Mouse (Mus musculus): ENCODE measurements at regions not wholly inside any gene's neighbourhood (a gene's known extent, or its start where the extent isn't known, plus 50 kb on each side); places are given as distances from the start of the nearest gene placed in this dataset.

DNA sequence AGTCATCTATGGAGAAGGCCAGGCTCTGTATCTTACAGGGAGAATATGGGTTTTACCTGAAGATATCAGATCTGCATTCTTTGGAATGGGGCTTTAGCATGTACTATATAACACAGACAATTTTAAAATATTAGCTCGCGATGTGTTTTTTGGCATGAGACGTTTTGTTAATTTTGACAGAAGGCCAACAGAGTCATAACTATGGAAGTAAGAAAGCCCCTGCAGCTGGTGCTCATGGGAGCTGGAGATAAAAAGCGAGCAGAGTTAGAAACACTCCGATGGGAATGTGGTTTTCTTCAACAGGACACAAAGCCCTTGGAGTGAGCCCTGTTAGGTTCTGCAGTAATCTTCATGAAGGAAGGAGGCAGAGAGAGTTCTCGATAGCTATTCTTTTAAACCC is 176.6 kb downstream of the Rps12 start:
- in situ Hi-C loops (cut with MboI, MseI) = no loop called here

DNA sequence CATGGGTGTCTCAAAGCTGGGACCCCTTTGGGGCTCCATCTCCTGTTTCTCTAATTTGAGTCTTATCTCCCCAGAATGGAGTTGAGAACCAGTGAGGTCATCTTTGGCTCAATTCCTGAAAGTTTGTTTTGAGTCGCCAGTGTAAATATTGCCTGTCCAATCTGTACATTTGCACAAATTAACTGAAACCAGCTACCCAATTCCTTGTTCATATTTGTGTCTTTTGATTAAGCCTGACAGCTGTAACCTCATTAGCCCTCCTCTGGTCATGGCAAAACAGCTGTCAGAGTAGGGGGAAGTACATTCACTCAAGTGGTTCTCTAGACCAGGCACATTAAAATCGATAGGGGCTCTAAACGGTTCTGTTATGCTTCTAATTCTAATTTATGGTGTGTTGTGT is 177.0 kb downstream of the Rps12 start:
- in situ Hi-C loops (cut with MboI, MseI) = no loop called here

DNA sequence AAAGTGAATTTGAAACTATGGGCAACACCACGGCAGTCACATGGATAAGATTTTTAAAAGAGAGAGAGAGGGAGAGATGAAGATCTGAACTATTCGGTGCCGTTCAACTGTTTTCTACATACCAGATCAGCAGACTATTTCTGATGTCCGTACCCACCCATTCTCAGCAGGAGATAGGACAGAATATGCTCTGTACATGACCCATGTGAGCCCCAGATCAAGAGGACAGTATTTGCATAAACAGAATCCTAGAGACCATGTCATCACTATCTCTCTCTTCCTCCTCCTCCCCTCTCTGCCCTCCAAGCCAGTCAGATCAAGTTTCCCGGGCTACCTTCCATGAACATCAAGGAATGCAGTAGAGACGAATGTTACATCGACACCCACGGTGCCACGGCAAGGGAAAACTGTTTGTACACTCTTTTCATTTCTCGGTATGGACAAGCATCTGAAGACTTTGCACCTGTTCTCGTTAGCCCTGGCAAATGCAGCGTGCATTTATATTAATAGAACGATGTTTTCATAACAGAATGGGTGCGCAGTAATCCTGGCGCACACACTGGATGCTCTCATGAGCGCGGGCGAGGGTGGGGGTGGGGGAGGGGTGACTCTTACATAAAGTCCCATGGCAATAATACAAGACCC is 177.7 kb downstream of the Rps12 start:
- in situ Hi-C loops (cut with MboI, MseI) = no loop called here

DNA sequence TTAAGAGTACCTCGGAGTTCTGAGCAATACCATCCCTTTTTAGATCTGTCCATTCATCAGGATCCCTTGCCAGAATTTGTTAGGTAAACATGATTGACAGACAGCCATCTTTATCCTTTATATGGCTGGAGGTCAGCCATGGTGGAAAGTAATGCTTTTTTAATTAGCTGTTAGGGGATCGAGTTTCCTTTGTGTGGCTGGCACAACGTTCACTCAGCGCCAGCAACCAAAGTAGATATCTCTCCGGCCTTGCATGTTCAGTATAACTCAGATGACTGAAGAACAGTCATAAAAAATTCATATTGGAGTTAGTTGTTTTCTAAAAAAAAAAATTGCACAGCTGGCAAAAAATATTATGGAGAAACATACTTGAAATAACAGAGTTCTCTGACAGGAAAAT is 186.4 kb downstream of the Rps12 start:
- in situ Hi-C loops (cut with MboI, MseI) = no loop called here

DNA sequence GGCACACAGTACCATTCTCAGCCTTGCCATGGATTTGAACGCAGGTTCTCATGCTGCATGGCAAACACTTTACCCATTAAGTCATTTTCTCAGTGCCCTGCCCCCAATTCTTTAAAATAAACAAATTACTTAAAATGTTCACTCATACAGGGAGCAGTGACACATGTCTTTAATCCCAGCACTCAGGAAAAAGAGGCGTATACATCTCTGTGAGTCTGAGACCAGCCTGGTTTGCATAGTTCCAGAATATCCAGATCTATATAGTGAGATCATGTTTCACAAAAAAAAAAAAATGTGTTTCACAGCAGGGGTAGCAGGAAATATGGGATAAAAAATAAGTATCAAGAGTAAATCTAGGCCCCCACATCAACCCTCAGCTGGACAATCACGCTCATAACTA is 191.5 kb downstream of the Rps12 start:
- in situ Hi-C loops (cut with MboI, MseI) = loop anchor here (10.0 kb wide), 1 partner anchor 381 kb away; no protein-coding TSS in a partner anchor

DNA sequence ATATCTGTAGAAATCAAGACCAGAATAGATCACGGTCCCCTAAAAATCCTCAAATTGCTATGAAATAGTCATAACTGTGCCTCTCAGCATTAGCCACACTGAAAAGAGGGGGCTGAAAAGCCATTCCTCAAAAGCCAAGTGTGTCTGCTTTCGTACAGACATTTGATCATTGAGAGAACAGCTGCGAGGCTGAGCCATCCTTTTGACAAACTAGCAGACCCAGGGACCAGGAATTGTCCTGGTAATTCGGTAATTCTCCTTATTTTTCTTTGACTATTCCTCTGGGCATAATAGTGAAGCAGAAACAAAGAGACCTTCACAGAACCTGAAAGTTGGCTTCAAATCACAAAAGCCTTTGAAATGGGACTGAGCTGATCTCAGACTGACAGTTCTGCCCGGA is 206.8 kb downstream of the Rps12 start:
- in situ Hi-C loops (cut with MboI, MseI) = no loop called here

DNA sequence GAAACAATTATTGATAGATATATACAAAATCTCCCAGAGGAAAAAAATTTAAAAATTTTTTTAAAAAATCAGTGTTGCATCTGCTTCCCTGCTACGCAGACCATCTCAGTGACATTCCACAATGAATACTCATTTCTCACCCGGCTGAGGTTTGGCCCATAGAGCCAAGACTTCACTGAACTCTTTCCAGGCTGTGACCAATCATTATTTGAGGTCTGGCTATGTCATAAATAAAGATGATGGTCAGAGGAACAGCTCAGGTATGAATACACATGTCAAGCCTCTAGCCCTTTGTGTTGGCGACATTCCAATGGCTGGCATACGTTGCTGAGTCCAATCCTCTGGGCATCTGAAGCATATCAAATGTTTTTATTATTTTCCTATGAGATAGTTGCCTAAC is 216.1 kb downstream of the Rps12 start:
- in situ Hi-C loops (cut with MboI, MseI) = no loop called here

DNA sequence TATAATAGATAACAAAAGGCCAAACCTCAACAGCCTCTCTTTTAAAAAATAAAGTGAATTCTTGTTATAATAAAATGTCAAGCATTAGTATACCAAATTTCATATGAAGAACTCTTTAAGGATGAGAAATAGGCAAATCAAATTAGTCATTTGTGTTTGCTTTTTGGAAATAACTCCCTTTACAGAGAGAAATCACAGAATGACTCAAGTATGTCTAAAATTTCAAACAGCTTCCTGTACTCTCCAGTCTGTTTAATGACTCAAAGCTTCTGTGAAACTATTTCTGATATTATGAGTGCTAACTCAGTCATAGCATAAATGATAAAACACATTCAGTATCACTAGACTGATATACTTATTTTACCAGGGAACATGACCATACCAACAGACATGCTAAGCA is 217.7 kb downstream of the Rps12 start:
- in situ Hi-C loops (cut with MboI, MseI) = no loop called here

DNA sequence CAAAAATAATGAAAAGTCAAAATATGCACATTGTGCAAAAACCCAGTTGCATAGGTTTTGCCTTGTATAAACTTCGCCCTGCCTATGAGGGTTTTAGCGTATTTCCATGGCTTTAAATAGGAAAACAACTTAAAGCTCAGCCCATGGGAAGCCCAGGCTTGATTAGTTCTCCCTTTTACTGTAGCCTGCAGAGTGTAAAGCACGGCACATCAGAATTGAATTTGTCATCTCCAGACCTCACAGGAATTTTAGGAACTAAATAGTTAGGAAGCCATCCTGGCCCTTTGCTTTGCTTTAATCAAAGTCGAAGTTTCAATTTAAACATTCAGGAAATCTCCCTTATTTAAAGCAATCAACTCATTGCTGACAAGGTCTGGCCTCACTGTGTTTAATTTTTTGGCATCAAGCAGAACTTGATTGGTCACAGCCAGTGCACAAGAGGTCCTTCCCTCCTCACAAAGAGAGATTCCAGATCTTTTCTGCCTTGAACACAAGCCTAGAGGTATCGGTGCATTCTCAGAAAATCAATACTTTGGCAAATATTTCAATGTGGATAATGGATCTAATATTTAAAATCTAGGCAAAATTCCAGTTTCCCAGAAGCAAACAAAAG is 211.8 kb upstream of the Eya4 start:
- in situ Hi-C loops (cut with MboI, MseI) = no loop called here

DNA sequence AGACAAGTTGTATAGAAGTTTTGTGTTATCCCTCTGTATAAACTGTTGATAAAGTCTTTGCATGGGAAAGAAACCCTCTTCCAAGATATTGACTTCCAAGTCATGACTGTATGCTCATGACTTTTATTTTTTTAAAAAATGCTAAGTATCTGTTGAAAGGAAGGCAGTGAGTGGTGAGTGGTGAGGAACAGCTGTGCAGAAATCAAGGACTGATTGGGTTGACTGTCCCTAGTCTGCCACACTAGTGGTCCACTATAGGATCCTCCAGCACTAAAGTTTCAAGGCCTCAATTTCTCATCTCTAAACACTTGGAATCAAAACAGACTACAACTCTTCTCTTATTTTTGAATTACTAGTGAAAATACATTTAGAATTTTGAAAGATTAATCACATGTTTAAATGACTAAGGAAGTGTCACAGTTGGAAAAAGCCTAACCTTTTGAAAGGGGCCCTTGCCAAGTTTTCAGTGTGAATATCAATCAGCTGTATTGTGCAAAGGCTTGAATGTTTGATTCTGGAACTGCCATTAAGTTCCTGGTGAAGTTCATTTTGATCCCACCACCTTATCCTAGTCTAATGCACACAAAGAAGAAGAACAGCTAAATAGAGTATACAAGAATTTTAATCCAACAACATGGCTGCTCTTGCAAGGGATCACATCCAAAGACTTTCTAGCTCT is 209.5 kb upstream of the Eya4 start:
- in situ Hi-C loops (cut with MboI, MseI) = no loop called here

DNA sequence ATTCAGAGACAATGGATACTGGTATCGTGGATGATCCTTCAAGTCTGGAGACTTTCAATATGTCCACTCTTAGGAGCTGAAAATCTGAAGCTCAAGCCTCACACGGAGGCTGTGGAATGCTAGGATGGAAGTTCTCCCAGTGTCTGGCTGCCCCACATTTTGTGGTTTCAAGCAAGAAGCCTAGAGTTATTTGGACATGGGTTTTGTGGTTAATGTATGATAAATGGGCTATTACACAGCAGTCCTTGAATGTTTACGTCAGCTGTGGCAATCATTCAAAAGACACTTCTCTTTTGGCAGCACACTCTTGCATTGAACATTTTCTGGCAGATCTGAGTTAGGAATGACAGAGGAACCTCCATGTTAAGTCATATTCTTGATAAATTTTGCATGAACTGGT is 207.2 kb upstream of the Eya4 start:
- in situ Hi-C loops (cut with MboI, MseI) = no loop called here

DNA sequence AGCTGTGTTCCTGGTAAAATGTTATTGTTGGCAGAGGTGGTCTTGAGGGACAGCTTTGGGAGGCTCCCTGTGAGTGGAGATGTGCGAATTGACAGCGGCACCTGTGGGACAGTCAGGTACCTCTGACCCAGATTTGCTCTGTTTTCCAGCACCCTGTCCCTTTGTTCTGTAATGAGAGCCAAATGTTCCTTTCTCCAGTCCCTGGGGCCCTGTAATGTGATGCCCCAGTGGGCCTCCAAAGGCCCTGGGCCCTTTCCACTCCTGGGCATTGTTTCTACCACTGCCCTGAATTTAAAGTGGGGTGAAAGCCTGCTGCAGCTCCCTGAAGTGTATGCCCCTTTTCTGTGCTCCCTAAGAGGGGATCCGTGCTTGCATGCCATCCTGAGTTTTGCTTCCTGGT is 198.6 kb upstream of the Eya4 start:
- in situ Hi-C loops (cut with MboI, MseI) = no loop called here

DNA sequence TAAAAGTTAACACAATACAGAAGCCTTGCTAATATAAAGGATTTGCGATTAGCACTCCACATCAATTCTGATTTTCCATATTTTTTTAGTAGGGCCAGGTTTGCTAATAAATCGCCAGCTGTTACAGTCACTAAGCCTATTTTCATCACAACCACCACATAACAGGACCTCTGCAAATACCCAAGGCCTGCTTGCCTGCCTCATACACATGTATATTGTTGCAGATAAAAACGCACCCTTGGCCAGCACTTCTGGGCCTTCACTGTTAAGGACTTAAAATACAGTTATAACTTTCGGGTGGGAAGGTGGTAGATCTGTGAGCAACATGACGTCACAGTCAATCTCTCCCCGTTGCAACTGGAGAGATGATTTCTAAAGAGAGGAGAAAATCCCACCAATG is 197.7 kb upstream of the Eya4 start:
- in situ Hi-C loops (cut with MboI, MseI) = no loop called here

DNA sequence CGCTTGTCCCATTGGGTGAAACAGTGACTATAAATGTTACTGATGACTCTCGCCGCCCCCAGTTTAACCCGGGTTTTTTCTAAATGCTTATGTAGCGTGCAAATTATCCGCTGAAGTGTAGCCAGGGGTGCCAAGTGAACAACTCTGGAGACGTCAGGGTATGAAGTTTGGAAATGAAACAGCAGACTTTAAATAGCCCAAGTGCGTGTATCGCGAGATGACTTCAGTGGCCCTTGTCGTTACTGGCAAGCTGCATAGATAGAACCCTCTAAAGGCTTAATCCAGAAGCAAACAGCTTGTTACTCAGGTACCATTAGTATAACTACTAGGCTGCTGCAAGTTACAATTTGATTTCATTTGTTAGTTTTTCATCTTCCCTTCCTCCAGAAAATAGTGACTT is 192.1 kb upstream of the Eya4 start:
- in situ Hi-C loops (cut with MboI, MseI) = no loop called here

DNA sequence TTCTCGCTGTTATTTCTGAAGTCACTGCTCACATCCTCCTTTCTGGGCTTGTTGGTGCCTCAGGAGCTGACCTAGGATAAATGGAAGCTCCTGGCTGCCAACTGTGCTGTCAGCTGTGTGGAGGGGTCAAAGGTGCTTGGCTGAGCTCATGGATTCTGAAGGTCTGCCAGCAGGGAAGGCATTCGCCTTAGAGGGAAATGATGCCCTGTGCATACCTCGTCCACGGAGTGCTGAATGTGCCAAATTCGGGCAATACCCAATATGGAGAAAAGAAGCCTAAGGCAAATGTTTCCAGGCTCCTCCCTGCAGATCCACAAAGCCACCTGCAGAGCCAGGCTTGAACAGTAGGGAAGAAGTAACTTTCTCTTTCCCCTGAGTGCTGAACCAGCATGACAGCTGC is 191.3 kb upstream of the Eya4 start:
- in situ Hi-C loops (cut with MboI, MseI) = no loop called here

DNA sequence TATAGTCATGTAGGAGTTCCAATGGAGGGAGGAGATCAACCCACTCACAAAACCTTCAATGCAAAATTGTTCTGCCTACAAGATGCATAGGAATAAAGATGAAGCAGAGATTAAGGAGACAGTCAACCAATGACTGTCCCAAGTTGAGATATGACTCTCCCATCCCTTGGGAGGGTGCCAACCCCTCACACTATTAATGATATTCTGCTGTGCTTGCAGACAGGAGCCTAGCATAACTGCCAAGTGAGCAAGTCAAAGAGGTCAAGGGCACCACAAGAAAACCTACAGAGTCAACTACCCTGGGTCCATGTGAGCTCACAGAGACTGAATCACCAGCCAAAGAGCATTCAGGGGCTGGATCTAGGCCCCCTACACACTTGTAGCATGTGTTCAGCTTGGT is 184.1 kb upstream of the Eya4 start:
- in situ Hi-C loops (cut with MboI, MseI) = no loop called here

DNA sequence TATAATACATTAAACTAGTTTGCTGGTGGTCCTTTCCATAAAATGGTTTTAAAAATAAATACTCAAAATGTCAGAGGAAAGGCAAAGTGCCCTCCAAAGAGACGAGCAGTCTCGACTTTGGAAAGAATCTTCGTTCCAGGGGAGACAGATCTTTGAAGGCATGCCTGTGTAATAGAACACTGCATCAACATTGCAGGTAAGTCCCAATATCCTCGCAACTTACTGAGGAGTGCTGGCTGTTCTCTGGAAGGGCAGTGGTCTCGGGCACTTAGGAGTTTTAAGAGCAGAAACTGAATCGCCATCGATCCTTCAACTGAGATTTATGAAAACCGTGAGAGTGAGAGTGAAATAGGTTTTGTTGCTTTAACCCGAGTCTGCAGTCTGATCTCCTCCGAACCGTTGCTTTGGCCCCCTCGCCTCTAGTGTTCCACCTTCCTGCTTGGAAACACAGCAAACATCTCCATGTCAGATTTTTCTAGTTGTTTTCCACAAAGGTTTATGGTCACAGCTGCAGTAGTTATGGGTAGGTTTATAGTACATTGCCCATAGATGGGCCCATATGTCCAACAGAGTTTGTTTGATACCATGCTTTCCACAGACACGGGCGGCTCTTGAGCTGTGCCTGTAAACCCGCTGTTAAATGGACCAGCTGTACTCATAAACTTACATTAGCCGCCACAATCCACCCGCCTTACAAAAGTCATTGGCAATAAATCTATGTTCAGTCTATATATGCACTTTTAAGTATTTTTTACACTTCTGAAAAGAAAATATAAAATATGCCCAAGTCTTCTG is 181.6 kb upstream of the Eya4 start:
- in situ Hi-C loops (cut with MboI, MseI) = no loop called here

DNA sequence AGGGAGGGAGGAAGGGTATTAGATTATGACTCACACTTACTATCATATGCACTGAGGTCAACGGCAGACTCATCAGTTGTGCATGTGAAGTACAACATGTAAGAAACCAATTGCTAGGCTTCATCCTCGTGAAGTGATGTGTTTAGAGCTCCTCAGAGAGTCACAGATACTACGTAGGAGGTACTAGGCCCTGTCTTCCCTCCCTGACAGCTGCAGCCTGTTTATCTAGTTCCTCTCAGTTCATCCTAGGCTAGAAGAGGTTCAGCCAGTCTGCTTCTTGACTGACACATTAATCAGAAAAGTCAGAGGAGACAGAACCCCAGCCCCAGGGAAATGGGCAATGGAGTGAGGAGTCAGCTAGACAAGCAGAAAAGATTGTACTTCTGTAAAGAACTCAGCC is 180.1 kb upstream of the Eya4 start:
- in situ Hi-C loops (cut with MboI, MseI) = no loop called here

DNA sequence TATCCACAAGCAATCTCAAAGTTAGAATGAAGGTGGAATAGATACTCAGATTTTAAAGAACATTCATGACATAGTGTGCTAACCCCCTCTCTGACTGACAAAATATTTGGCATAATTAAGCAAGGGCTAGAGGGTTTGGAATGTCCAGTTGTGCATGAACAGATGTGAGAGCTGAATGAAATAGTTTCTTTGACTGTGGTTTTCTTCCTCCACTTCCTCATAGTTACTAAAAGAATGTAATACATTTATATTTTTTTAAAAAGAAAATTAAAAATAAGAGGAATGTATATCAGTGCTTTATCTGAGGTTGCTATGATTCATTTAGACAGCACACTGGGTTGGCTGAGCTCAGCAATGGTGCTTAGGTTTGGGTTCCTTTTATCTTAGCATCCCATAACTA is 176.2 kb upstream of the Eya4 start:
- in situ Hi-C loops (cut with MboI, MseI) = no loop called here

DNA sequence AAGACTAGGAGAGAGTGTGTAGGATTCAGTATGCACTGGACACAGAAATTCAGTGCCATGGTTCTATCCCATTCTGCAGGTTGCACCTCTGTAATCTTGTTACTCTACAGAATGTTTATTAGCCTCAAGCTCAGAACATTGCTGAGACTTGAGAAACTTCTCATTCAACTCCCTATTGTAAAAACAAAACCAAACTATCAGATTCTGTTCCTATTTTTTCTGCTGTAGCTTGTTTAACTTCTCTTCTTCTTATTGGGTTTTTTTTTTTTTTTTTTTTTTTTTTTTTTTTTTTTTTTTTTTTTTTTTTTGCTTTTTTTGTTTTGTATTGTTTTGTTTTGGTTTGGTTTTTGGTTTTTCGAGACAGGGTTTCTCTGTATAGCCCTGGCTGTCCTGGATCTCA is 172.1 kb upstream of the Eya4 start:
- in situ Hi-C loops (cut with MboI, MseI) = no loop called here

DNA sequence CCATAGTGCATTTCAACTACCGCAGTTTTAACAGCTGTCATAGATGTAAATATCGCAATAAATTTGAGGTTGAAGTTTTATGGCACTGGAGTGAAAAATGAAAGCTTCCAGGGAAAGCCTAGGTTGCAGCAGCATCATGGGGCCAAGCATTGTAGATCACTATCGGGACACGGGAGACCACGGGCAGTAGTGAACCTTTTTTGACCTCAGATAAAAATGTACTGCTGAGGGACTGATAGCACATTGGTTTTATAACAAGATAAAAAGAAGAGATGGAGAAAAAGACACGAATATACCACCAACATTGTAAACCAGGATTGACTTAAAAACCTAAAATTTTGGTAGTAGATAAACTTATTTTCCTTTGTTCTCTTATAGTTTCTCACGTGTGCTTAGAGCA is 143.1 kb upstream of the Eya4 start:
- in situ Hi-C loops (cut with MboI, MseI) = no loop called here

DNA sequence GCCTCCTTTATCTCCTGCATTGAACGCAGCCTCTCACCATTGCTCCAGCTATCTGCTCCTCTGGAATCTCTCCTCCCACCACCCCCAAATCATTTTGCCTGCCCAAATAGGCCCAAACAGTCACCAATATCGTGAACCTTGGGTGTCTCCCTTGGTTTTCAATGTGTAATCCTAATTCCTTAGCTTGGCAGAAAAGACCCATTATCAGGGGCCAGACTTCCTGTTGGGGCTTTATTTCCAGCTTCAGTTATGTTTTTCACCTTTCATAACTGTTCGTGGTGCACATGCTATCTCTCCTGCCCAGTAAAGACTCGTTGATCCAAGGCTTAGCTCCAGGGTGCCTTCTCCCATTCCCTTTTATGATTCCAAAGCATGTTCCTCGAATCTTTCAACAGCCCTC is 142.4 kb upstream of the Eya4 start:
- in situ Hi-C loops (cut with MboI, MseI) = no loop called here

DNA sequence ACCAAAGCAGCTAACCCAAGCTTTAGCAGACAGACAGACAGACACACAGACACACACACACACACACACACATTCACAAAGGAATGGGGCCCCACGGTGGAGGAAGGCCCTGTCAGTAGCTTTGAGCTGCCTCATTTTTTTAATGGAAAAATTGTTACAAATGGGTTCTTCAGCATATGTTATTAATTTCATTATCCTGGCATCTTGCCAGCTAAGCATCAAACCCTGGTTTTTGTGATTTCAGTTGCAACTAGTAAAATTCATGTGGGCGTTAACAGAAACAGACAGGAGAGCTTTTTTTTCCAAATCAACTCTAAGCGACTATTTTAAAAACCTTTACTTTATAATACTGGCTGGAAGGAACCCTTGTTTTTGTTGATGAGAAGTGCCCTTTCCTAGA is 138.4 kb upstream of the Eya4 start:
- in situ Hi-C loops (cut with MboI, MseI) = no loop called here
